Mouse (Mus musculus): ENCODE measurements around the gene Sptlc2. TPM values are rescaled to one million over a fixed set of nuclear protein-coding genes. Genes with fewer than 3 reads are reported as not detected.

Sptlc2 gene
- polyA plus RNA-seq, 1 experiment from 2014 or later = 69.1 TPM

GRCm38 (mm10) chr12:87407869-87408605, 19.9 kb upstream of the Sptlc2 start:
- Histone ChIP-seq H3K9me3 (ENCODE audit: control insufficient read depth, low read length) (no peaks in the 10 kb centered on the region), H3K27ac (replicated peaks in 1 of 2; ENCODE audit: control insufficient read depth in 1 of 2, insufficient read depth in 1 of 2, low read depth in 2 of 2, low read length in 2 of 2) (peak overlapping the region; percentile 35 to 70), H3K4me1 (ENCODE audit: control insufficient read depth in 2 of 2, insufficient read depth in 2 of 2, low read length in 2 of 2) (peaks cover 17 to 23% of the 10 kb centered on the region in 2 experiments), H3K4me2 (ENCODE audit: low read length) (peak overlapping the region; percentile 62), H3K36me3 (ENCODE audit: control insufficient read depth, insufficient read depth, low read length) (no peaks in the 10 kb centered on the region), H3K4me3 (ENCODE audit: control insufficient read depth in 1 of 2, insufficient read depth in 1 of 2, low read depth in 1 of 2, low read length in 2 of 2) (peak overlapping the region; percentile 16 to 23), H3K9ac (ENCODE audit: low read length) (peak overlapping the region; percentile 67), H3K27me3 (ENCODE audit: control insufficient read depth, insufficient read depth, low read length) (no peaks in the 10 kb centered on the region)
- peak; percentile 44 for ATAC-seq (ENCODE audit: insufficient number of reproducible peaks, insufficient read depth, low FRiP score, low read depth)
- 21% methylated on average over 21 of the region's 21 CpGs for WGBS

- H3K27ac ChIP-seq (replicated peaks in 1 of 2; ENCODE audit: control insufficient read depth in 1 of 2, insufficient read depth in 1 of 2, low read depth in 2 of 2, low read length in 2 of 2) = no peak overlapping the region
- no peaks in the 10 kb centered on the region for H3K36me3 ChIP-seq (ENCODE audit: control insufficient read depth, insufficient read depth, low read length)
- peaks cover 9 to 12% of the 10 kb centered on the region in 2 experiments for H3K4me1 ChIP-seq (ENCODE audit: control insufficient read depth in 2 of 2, insufficient read depth in 2 of 2, low read length in 2 of 2)
- no peaks in the 10 kb centered on the region for H3K9me3 ChIP-seq (ENCODE audit: control insufficient read depth, low read length)
- no peak overlapping the region for H3K4me3 ChIP-seq (ENCODE audit: control insufficient read depth in 1 of 2, insufficient read depth in 1 of 2, low read depth in 1 of 2, low read length in 2 of 2)
- no peak overlapping the region for H3K9ac ChIP-seq (ENCODE audit: low read length)
- 52% methylated on average over 3 of the region's 3 CpGs for WGBS
- no peak for ATAC-seq (ENCODE audit: insufficient number of reproducible peaks, insufficient read depth, low FRiP score, low read depth)
- H3K27me3 ChIP-seq (ENCODE audit: control insufficient read depth, insufficient read depth, low read length) = no peaks in the 10 kb centered on the region
- no peak overlapping the region for H3K4me2 ChIP-seq (ENCODE audit: low read length)
Measured at GRCm38 (mm10) chr12:87405721-87406120, 17.6 kb upstream of the Sptlc2 start.

GRCm38 (mm10) chr12:87405165-87405564, 17.0 kb upstream of the Sptlc2 start:
- Histone ChIP-seq H3K4me2 (ENCODE audit: low read length) (no peak overlapping the region), H3K9ac (ENCODE audit: low read length) (no peak overlapping the region), H3K27me3 (ENCODE audit: control insufficient read depth, insufficient read depth, low read length) (no peaks in the 10 kb centered on the region), H3K4me3 (ENCODE audit: control insufficient read depth in 1 of 2, insufficient read depth in 1 of 2, low read depth in 1 of 2, low read length in 2 of 2) (no peak overlapping the region), H3K9me3 (ENCODE audit: control insufficient read depth, low read length) (no peaks in the 10 kb centered on the region), H3K36me3 (ENCODE audit: control insufficient read depth, insufficient read depth, low read length) (no peaks in the 10 kb centered on the region), H3K27ac (replicated peaks in 1 of 2; ENCODE audit: control insufficient read depth in 1 of 2, insufficient read depth in 1 of 2, low read depth in 2 of 2, low read length in 2 of 2) (no peak overlapping the region), H3K4me1 (ENCODE audit: control insufficient read depth in 2 of 2, insufficient read depth in 2 of 2, low read length in 2 of 2) (peaks cover 9 to 12% of the 10 kb centered on the region in 2 experiments)
- 86% methylated on average over 4 of the region's 4 CpGs for WGBS
- no peak for ATAC-seq (ENCODE audit: insufficient number of reproducible peaks, insufficient read depth, low FRiP score, low read depth)

GRCm38 (mm10) chr12:87401883-87402282, 13.7 kb upstream of the Sptlc2 start:
- no peak overlapping the region for H3K4me3 ChIP-seq (ENCODE audit: control insufficient read depth in 1 of 2, insufficient read depth in 1 of 2, low read depth in 1 of 2, low read length in 2 of 2)
- H3K27ac ChIP-seq (replicated peaks in 1 of 2; ENCODE audit: control insufficient read depth in 1 of 2, insufficient read depth in 1 of 2, low read depth in 2 of 2, low read length in 2 of 2) = no peak overlapping the region
- H3K4me2 ChIP-seq (ENCODE audit: low read length) = no peak overlapping the region
- H3K36me3 ChIP-seq (ENCODE audit: control insufficient read depth, insufficient read depth, low read length) = no peaks in the 10 kb centered on the region
- H3K9ac ChIP-seq (ENCODE audit: low read length) = no peak overlapping the region
- no peaks in the 10 kb centered on the region for H3K4me1 ChIP-seq (ENCODE audit: control insufficient read depth in 2 of 2, insufficient read depth in 2 of 2, low read length in 2 of 2)
- no peaks in the 10 kb centered on the region for H3K27me3 ChIP-seq (ENCODE audit: control insufficient read depth, insufficient read depth, low read length)
- no peak for ATAC-seq (ENCODE audit: insufficient number of reproducible peaks, insufficient read depth, low FRiP score, low read depth)
- H3K9me3 ChIP-seq (ENCODE audit: control insufficient read depth, low read length) = no peaks in the 10 kb centered on the region
- 41% methylated on average over 6 of the region's 6 CpGs for WGBS

- Histone ChIP-seq H3K36me3 (ENCODE audit: control insufficient read depth, insufficient read depth, low read length) (no peaks in the 10 kb centered on the region), H3K4me2 (ENCODE audit: low read length) (no peak overlapping the region), H3K9ac (ENCODE audit: low read length) (no peak overlapping the region), H3K27me3 (ENCODE audit: control insufficient read depth, insufficient read depth, low read length) (no peaks in the 10 kb centered on the region), H3K4me1 (ENCODE audit: control insufficient read depth in 2 of 2, insufficient read depth in 2 of 2, low read length in 2 of 2) (no peaks in the 10 kb centered on the region), H3K9me3 (ENCODE audit: control insufficient read depth, low read length) (no peaks in the 10 kb centered on the region), H3K4me3 (ENCODE audit: control insufficient read depth in 1 of 2, insufficient read depth in 1 of 2, low read depth in 1 of 2, low read length in 2 of 2) (no peak overlapping the region), H3K27ac (replicated peaks in 1 of 2; ENCODE audit: control insufficient read depth in 1 of 2, insufficient read depth in 1 of 2, low read depth in 2 of 2, low read length in 2 of 2) (no peak overlapping the region)
- 77% methylated on average over 10 of the region's 10 CpGs for WGBS
- ATAC-seq (ENCODE audit: insufficient number of reproducible peaks, insufficient read depth, low FRiP score, low read depth) = no peak
Measured at GRCm38 (mm10) chr12:87399119-87399819, 11.1 kb upstream of the Sptlc2 start.

GRCm38 (mm10) chr12:87397811-87398417, 9.8 kb upstream of the Sptlc2 start:
- no peak overlapping the region for H3K9ac ChIP-seq (ENCODE audit: low read length)
- H3K36me3 ChIP-seq (ENCODE audit: control insufficient read depth, insufficient read depth, low read length) = no peaks in the 10 kb centered on the region
- no peak overlapping the region for H3K4me2 ChIP-seq (ENCODE audit: low read length)
- H3K27ac ChIP-seq (replicated peaks in 1 of 2; ENCODE audit: control insufficient read depth in 1 of 2, insufficient read depth in 1 of 2, low read depth in 2 of 2, low read length in 2 of 2) = no peak overlapping the region
- ATAC-seq (ENCODE audit: insufficient number of reproducible peaks, insufficient read depth, low FRiP score, low read depth) = no peak
- no peak overlapping the region for H3K4me3 ChIP-seq (ENCODE audit: control insufficient read depth in 1 of 2, insufficient read depth in 1 of 2, low read depth in 1 of 2, low read length in 2 of 2)
- 71% methylated on average over 4 of the region's 4 CpGs for WGBS
- no peaks in the 10 kb centered on the region for H3K9me3 ChIP-seq (ENCODE audit: control insufficient read depth, low read length)
- no peaks in the 10 kb centered on the region for H3K4me1 ChIP-seq (ENCODE audit: control insufficient read depth in 2 of 2, insufficient read depth in 2 of 2, low read length in 2 of 2)
- no peaks in the 10 kb centered on the region for H3K27me3 ChIP-seq (ENCODE audit: control insufficient read depth, insufficient read depth, low read length)

GRCm38 (mm10) chr12:87397126-87397525, 9.0 kb upstream of the Sptlc2 start:
- Histone ChIP-seq H3K4me1 (ENCODE audit: control insufficient read depth in 2 of 2, insufficient read depth in 2 of 2, low read length in 2 of 2) (no peaks in the 10 kb centered on the region), H3K27me3 (ENCODE audit: control insufficient read depth, insufficient read depth, low read length) (no peaks in the 10 kb centered on the region), H3K4me2 (ENCODE audit: low read length) (no peak overlapping the region), H3K36me3 (ENCODE audit: control insufficient read depth, insufficient read depth, low read length) (no peaks in the 10 kb centered on the region), H3K9me3 (ENCODE audit: control insufficient read depth, low read length) (no peaks in the 10 kb centered on the region), H3K9ac (ENCODE audit: low read length) (no peak overlapping the region), H3K4me3 (ENCODE audit: control insufficient read depth in 1 of 2, insufficient read depth in 1 of 2, low read depth in 1 of 2, low read length in 2 of 2) (no peak overlapping the region), H3K27ac (replicated peaks in 1 of 2; ENCODE audit: control insufficient read depth in 1 of 2, insufficient read depth in 1 of 2, low read depth in 2 of 2, low read length in 2 of 2) (no peak overlapping the region)
- 81% methylated on average over 3 of the region's 4 CpGs for WGBS
- no peak for ATAC-seq (ENCODE audit: insufficient number of reproducible peaks, insufficient read depth, low FRiP score, low read depth)
